Mouse (Mus musculus) CH12F3 (cell line): Measurements from ENCODE around the gene Spag5.
"Not testable (repeated sequence)": the region's sequence is repeated elsewhere in the genome, so short reads cannot be mapped to it uniquely, and the experiment has no call there.

ENCODE experiments used
- in situ Hi-C: fragments of 300-500 bp; cut with MboI; formaldehyde crosslinking; loops from 2 replicates; pipeline ENCODE4 v1.14.3; 2020; ENCODE audit warnings: low sequenced_read_pairs

Spag5 gene

GRCm38 (mm10) chr11:78301357-78302084 is at the start of gene Spag5:
Gene Spag5 (plus strand): TSS chr11:78301529.
- in situ Hi-C loops: no loop called here

GRCm38 (mm10) chr11:78256618-78257017 is 44.7 kb upstream of the Spag5 start:
- in situ Hi-C loops: no loop called here

- in situ Hi-C loops: no loop called here
Measured at GRCm38 (mm10) chr11:78260489-78261258, 40.7 kb upstream of the Spag5 start.

- in situ Hi-C loops: no loop called here
Measured at GRCm38 (mm10) chr11:78261380-78262352, 39.7 kb upstream of the Spag5 start, which contains the start of gene 2610507B11Rik. Gene 2610507B11Rik (plus strand): TSS chr11:78261752.

GRCm38 (mm10) chr11:78262550-78262949 is 38.8 kb upstream of the Spag5 start:
- in situ Hi-C loops: no loop called here

- in situ Hi-C loops: no loop called here
Measured at GRCm38 (mm10) chr11:78265571-78265970, 35.8 kb upstream of the Spag5 start.

GRCm38 (mm10) chr11:78271986-78272385 is 29.3 kb upstream of the Spag5 start:
- in situ Hi-C loops: no loop called here

GRCm38 (mm10) chr11:78275596-78275995 is 25.7 kb upstream of the Spag5 start:
- in situ Hi-C loops: no loop called here

GRCm38 (mm10) chr11:78276169-78276568 is 25.2 kb upstream of the Spag5 start:
- in situ Hi-C loops: not testable (repeated sequence)

- in situ Hi-C loops: no loop called here
Measured at GRCm38 (mm10) chr11:78278853-78279252, 22.5 kb upstream of the Spag5 start.

- in situ Hi-C loops: no loop called here
Measured at GRCm38 (mm10) chr11:78279586-78279985, 21.7 kb upstream of the Spag5 start.

- in situ Hi-C loops: no loop called here
Measured at GRCm38 (mm10) chr11:78289146-78289763, 12.1 kb upstream of the Spag5 start.

DNA sequence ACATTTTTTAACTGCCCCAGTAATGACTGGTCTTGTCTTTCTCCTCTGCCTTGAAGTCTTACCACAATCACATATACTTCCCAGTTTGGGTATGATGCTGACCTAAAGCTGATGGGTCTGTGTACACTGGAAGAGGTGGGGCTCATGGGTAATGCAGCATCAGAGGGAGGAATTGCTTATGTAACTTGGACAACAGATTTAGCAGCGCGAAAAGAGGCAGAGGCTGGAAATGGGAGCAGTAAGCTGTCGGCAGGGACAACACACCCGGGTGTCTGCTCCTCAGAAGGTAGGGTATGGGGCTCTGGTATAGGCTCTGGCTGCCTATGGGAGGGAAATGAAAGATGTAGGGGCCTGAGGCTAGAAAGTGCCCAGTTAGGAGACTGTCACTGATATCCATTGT is 10.7 kb upstream of the Spag5 start, which contains the start of gene BC030499:
Gene BC030499, plus strand, starts transcription at position 188 of the 400 bp plus-strand sequence.
- in situ Hi-C loops: no loop called here

- in situ Hi-C loops: no loop called here
Measured at GRCm38 (mm10) chr11:78294585-78294984, 6.7 kb upstream of the Spag5 start.

- in situ Hi-C loops: no loop called here
Measured at GRCm38 (mm10) chr11:78300917-78301316, 412 bp upstream of the Spag5 start.

DNA sequence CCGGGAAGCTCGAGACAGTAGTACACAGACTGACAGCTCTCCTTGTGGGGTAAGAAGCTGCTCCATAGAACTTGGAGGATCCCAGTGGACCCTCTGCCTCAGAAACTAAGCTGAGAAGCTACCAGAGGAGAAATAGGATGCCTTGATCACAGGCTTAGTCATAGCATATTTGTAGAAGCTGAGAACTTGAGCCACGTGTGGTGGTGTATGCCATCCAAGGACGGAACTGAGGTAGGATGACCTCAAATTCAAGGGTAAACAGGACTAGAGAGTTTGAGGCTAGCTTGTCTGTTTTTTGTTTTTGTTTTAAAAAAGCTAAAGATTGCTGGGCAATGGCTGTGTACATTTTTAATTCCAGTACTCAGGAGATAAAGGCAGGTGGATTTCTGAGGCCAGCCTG is 3.9 kb downstream of the Spag5 start:
- in situ Hi-C loops: no loop called here

- in situ Hi-C loops: no loop called here
Measured at GRCm38 (mm10) chr11:78310861-78311511, 9.7 kb downstream of the Spag5 start.

- in situ Hi-C loops: no loop called here
Measured at GRCm38 (mm10) chr11:78313662-78314061, 12.3 kb downstream of the Spag5 start.

- in situ Hi-C loops: no loop called here
Measured at GRCm38 (mm10) chr11:78318411-78318810, 17.1 kb downstream of the Spag5 start.
